Mouse (Mus musculus) embryonic fibroblast, embryonic 13.5 days (primary cell): ENCODE results near the gene Ifi202b.
"Not testable (repeated sequence)": the region's sequence is repeated elsewhere in the genome, so short reads cannot be mapped to it uniquely, and the experiment has no call there.

Source experiments
- CTCF ChIP-seq: IDR thresholded peaks from 2 replicates; pipeline ENCODE4 v1.5.1; 2011; ENCODE audit warnings: mild to moderate bottlenecking, control low read depth, low read length, moderate library complexity, borderline replicate concordance; ENCODE audit not compliant: insufficient read depth
- POLR2A ChIP-seq: IDR thresholded peaks from 2 replicates; pipeline ENCODE4 v1.6.1; 2011; ENCODE audit warnings: low read depth, mild to moderate bottlenecking, control low read depth, low read length, moderate library complexity

- TF ChIP-seq CTCF, POLR2A: not testable (repeated sequence)
These were observed 39.8 kb downstream of the Ifi202b start for GRCm38 (mm10) chr1:173942780-173943066.
